Mouse (Mus musculus): ENCODE measurements at regions not wholly inside any gene's neighbourhood (a gene's known extent, or its start where the extent isn't known, plus 50 kb on each side); places are given as distances from the start of the nearest gene placed in this dataset.

GRCm38 (mm10) chr8:27981769-27982168, 534.3 kb downstream of the Poteg start:
- intact Hi-C loops (cut with DNase I) = no loop called here
- DNase-seq (ENCODE audit: extremely low spot score in 1 of 2, low spot score in 2 of 2) = no peak
- no peak overlapping the region for H3K4me3 ChIP-seq
- no peak for TF ChIP-seq CTCF (IDR thresholded peaks at IDR 0.05)
- H3K27ac ChIP-seq = no peak overlapping the region

DNA sequence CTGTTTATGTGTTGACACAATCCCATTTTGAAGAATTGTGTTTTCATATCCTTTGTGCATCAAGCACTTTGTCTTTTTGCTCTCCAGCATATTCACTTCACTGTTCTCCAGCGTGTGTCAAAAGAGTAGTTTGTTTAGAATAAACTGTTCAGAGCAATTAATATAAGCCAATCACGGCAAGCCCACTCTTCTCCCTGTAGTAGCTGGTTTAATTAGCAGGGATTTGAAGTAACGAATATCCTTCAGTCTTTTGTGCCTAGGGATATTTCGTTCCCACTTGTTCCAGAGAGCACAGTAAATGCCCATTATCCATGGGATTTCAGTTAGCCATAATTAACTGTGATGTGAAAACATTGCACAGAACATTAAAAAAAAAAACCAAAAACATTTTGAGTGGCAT, 565.4 kb downstream of the Poteg start:
- no peak overlapping the region for H3K4me3 ChIP-seq
- DNase-seq (ENCODE audit: extremely low spot score in 1 of 2, low spot score in 2 of 2) = no peak
- no peak for TF ChIP-seq CTCF (IDR thresholded peaks at IDR 0.05)
- H3K27ac ChIP-seq = no peak overlapping the region
- intact Hi-C loops (cut with DNase I) = no loop called here
